Mouse (Mus musculus) neural tube, embryonic 11.5 days (tissue): ENCODE data around the gene Dop1a. TPM values are rescaled to one million over a fixed set of nuclear protein-coding genes. Genes with fewer than 3 reads are reported as not detected.

Experiments used
- ATAC-seq: fragments of 200-750 bp; cut with Nextera tagmentation; 2 replicates; pipeline ENCODE4 v1.8.0; 2017; ENCODE audit warnings: moderate number of reproducible peaks, mild to moderate bottlenecking, moderate TSS enrichment, moderate library complexity; ENCODE audit not compliant: insufficient read depth, low FRiP score, low TSS enrichment
- DNase-seq: peaks from one replicate; pipeline ENCODE4 v3.0.0-alpha.2; 2015; ENCODE audit warnings: low spot score
- H3K27ac ChIP-seq: fragments of 300-500 bp; sonication (generic); 2 replicates; pipeline ENCODE4 v1.5.1; 2014; ENCODE audit warnings: low read depth, mild to moderate bottlenecking, low read length
- H3K27me3 ChIP-seq: fragments of 300-500 bp; sonication (generic); 2 replicates; pipeline ENCODE4 v1.6.1; 2014; ENCODE audit warnings: mild to moderate bottlenecking, low read length, mixed read lengths; ENCODE audit not compliant: control insufficient read depth, insufficient read depth
- H3K36me3 ChIP-seq: fragments of 300-500 bp; sonication (generic); 2 replicates; pipeline ENCODE4 v1.6.1; 2014; ENCODE audit warnings: mild to moderate bottlenecking, low read length, moderate library complexity, mixed read lengths; ENCODE audit not compliant: control insufficient read depth, insufficient read depth
- H3K4me1 ChIP-seq: fragments of 300-500 bp; sonication (generic); 2 replicates; pipeline ENCODE4 v1.6.1; 2014; ENCODE audit warnings: low read length, mixed read lengths; ENCODE audit not compliant: control insufficient read depth, insufficient read depth
- H3K4me2 ChIP-seq: fragments of 300-500 bp; sonication (generic); 2 replicates; pipeline ENCODE4 v1.6.1; 2014; ENCODE audit warnings: low read depth, mild to moderate bottlenecking, moderate library complexity
- H3K4me3 ChIP-seq: fragments of 300-500 bp; sonication (generic); 2 replicates; pipeline ENCODE4 v1.5.1; 2014; ENCODE audit warnings: low read depth, low read length
- H3K9ac ChIP-seq: fragments of 300-500 bp; sonication (generic); 2 replicates; pipeline ENCODE4 v1.6.1; 2014; ENCODE audit warnings: mild to moderate bottlenecking, low read length
- H3K9me3 ChIP-seq: fragments of 300-500 bp; sonication (generic); 2 replicates; pipeline ENCODE4 v1.6.1; 2016; ENCODE audit warnings: low read length; ENCODE audit not compliant: control insufficient read depth
- WGBS: fragments of 180-500 bp; shearing (Covaris S2); extraction: QIAGEN DNeasy Blood & Tissue Kit; methylation state at CpG from one replicate; pipeline ENCODE4 v1.1.7; 2014; 5-methylcytosine and 5-hydroxymethylcytosine counted together
- polyA plus RNA-seq: library from polyadenylated mRNA; unstranded; fragments of >200 nt; fragmentation: Nextera tagmentation; extraction: Ambion mirVana; gene quantifications from 2 replicates; pipeline ENCODE4 v1.2.1, GENCODE M21; 2014

Dop1a gene
- polyA plus RNA-seq, 1 experiment from 2014 or later: 16.5 TPM

DNA sequence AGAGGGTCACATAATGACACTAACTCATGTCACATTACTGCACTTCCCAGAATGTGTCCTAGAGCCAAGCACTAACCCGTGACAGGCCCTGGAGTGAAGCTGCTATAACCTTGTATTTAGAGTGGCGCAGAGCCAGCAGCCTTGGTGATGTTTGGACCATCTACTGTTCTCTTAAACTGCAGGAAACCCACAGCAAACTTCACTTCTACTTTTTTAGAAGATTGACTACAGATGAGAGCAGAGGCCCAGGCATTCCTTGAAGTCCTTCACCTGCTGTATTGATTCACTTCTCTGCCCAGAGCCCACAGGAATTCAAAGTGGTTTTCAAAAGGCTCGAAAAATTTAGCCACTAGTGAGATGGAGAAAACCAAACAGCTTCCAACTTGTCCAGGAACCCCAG lies 93.6 kb downstream of the Dop1a start:
- H3K36me3 ChIP-seq: peaks cover 8% of the 10 kb centered on the region
- H3K4me2 ChIP-seq: no peak overlapping the region
- no peak for ATAC-seq
- DNase-seq: no peak
- H3K9me3 ChIP-seq: no peaks in the 10 kb centered on the region
- H3K4me3 ChIP-seq: no peak overlapping the region
- no peaks in the 10 kb centered on the region for H3K27me3 ChIP-seq
- H3K27ac ChIP-seq: no peak overlapping the region
- H3K4me1 ChIP-seq: no peaks in the 10 kb centered on the region
- WGBS: 88% methylated on average over 3 of the region's 3 CpGs
- H3K9ac ChIP-seq: no peak overlapping the region

DNA sequence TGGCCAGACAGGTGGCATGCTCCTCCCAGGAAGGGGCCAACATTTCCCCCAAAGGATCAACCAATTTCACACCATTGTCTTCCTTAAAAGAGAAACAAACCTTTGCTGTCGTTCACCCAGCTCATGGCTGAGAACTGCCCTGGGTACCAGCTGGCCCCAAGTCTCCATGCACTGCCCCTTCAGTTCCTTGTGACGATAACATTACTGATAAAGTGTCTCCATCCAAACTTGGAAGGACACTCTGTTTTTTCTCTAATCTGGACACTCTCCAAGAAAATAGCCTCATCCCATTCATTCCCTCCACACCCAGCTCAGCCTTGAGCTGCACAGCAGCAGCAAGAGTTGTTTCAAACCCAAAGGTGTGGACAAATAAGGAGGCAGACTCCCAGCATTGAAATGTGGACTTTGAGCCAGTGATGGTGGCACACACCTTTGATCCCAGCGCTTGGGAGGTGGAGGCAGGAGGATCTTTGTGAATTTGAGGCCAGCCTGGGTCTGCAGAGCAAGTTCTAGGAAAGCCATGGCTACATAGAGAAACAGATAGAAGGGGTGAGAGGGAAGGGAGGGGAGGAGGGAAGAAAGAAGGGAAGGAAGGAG lies 102.5 kb downstream of the Dop1a start:
- no peak overlapping the region for H3K27ac ChIP-seq
- no peaks in the 10 kb centered on the region for H3K27me3 ChIP-seq
- H3K4me3 ChIP-seq: no peak overlapping the region
- no peaks in the 10 kb centered on the region for H3K9me3 ChIP-seq
- H3K4me1 ChIP-seq: peaks cover 2% of the 10 kb centered on the region; the same call in 1 of the 2 replicates
- 79% methylated on average over 3 of the region's 3 CpGs for WGBS
- H3K9ac ChIP-seq: no peak overlapping the region
- no peak overlapping the region for H3K4me2 ChIP-seq
- H3K36me3 ChIP-seq: peaks cover 6% of the 10 kb centered on the region
- ATAC-seq (no peak), DNase-seq (no peak)

DNA sequence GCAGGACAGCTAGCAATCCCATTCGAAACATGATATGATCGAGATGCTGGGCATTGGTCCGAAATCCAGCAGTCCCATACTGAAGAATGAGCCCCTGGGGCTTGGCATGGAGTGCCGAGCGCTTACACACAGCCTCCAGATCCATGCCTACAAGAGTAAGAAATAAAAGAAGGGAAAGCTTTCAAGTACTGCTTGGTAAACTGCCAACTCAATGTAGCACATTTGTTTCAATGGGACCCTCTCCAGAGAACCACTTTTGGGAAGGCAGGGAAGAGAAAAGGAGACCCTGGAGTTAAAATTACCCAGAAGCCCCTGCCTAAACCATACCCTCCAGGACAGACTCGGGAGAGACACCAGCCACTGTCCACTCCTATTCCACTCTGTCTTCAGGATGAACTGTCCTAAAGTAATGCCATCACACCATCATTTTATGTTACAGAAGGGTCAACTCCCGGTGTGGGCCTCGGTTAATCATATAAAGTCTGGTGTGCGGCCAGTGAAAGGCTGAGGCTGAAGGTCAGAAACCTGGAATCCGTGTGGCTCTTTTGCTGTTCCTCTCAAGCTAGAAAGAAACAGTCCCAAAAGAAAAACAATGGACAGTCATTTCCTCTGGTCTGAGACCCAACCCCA lies 103.4 kb downstream of the Dop1a start:
- Histone ChIP-seq H3K4me1 (peaks cover 2% of the 10 kb centered on the region; the same call in 1 of the 2 replicates), H3K27me3 (no peaks in the 10 kb centered on the region), H3K4me2 (peak overlapping the region; percentile 96; the same call in 1 of the 2 replicates), H3K4me3 (peak overlapping the region; percentile 66; the same call in 1 of the 2 replicates), H3K27ac (no peak overlapping the region), H3K9me3 (no peaks in the 10 kb centered on the region), H3K36me3 (no peaks in the 10 kb centered on the region), H3K9ac (no peak overlapping the region)
- WGBS: 84% methylated on average over 10 of the region's 10 CpGs
- ATAC-seq (no peak), DNase-seq (no peak)

DNA sequence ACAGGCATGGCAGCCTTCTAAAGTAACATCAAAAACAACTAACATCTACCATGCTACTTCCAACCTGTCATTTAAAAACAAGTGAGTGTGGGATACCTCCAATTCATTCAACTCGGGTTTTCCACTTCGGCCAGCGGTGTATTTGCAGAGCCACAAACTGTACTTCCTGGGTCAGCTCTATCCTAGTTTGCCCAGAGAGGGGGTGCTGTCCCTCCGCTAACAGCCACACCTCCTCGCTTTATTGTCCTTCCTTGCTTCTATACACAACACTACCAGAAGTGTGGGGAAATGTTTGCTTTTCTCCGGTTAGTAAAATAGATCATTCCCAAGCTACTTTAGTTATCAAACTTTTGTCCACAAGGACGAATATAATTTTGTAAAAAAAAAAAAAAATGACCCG lies 104.0 kb downstream of the Dop1a start:
- no peak overlapping the region for H3K9ac ChIP-seq
- no peak for DNase-seq

GRCm38 (mm10) chr9:86571540-86572135 lies 104.7 kb downstream of the Dop1a start, which contains the start of the genes Pgm3 and Rwdd2a:
TSS of gene Pgm3 (minus strand) at chr9:86571842.
TSS of gene Rwdd2a (plus strand) at chr9:86571991.
- H3K4me1 ChIP-seq: peaks cover 2% of the 10 kb centered on the region; the same call in 1 of the 2 replicates
- WGBS: under 1% methylated on average over 54 of the region's 59 CpGs
- H3K9me3 ChIP-seq: no peaks in the 10 kb centered on the region
- peak; percentile 96 for DNase-seq
- ATAC-seq: peak; percentile 99
- H3K4me3 ChIP-seq: peak within 1 kb of the TSS; percentile 66
- H3K36me3 ChIP-seq: no peaks in the 10 kb centered on the region
- H3K27me3 ChIP-seq: no peaks in the 10 kb centered on the region
- peak within 1 kb of the TSS; percentile 96 for H3K4me2 ChIP-seq
- peak within 1 kb of the TSS; percentile 65 for H3K9ac ChIP-seq
- no peak within 1 kb of the TSS for H3K27ac ChIP-seq

More for the DNA sequence above, 104.0 kb downstream of the Dop1a start:
- Histone ChIP-seq H3K27me3 (no peaks in the 10 kb centered on the region), H3K36me3 (no peaks in the 10 kb centered on the region), H3K9me3 (no peaks in the 10 kb centered on the region), H3K4me1 (peaks cover 2% of the 10 kb centered on the region; the same call in 1 of the 2 replicates), H3K27ac (no peak overlapping the region), H3K4me3 (peak overlapping the region; percentile 66), H3K4me2 (peak overlapping the region; percentile 96)
- no peak for ATAC-seq
- 15% methylated on average over 8 of the region's 8 CpGs for WGBS

DNA sequence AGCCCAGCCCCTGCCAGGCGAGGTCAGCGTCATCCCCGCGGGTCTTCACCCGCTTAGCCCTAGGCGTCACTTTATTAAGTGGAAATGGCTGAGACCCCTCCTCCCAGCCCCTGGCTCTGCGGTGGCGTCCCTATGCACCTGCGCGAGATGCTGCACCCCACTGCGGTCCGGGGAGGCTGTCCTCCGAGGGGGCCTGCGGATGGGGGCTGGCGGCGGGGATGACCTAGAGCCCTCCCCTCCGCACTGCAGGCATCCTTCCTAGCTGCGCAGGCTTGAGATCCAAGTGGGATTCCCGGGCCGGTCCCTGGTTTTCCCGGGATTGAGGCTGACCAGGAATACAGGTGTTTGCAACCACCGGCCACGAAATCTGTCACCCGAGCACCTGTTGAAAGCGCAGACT lies 105.2 kb downstream of the Dop1a start:
- WGBS: 0% methylated on average over 25 of the region's 25 CpGs
- ATAC-seq: no peak; the same call in 1 of the 2 replicates
- Histone ChIP-seq H3K9ac (peak overlapping the region; percentile 54), H3K4me1 (peaks cover 2% of the 10 kb centered on the region; the same call in 1 of the 2 replicates), H3K4me2 (peak overlapping the region; percentile 96), H3K27me3 (no peaks in the 10 kb centered on the region), H3K27ac (no peak overlapping the region), H3K36me3 (no peaks in the 10 kb centered on the region), H3K4me3 (peak overlapping the region; percentile 66), H3K9me3 (no peaks in the 10 kb centered on the region)
- DNase-seq: no peak

- DNase-seq (peak; percentile 83), ATAC-seq (peak; percentile 24; the same call in 1 of the 2 replicates)
- Histone ChIP-seq H3K4me2 (peak overlapping the region; percentile 96), H3K27ac (no peak overlapping the region), H3K4me3 (peak overlapping the region; percentile 66), H3K4me1 (peaks cover 2% of the 10 kb centered on the region; the same call in 1 of the 2 replicates), H3K9ac (no peak overlapping the region), H3K27me3 (no peaks in the 10 kb centered on the region), H3K9me3 (no peaks in the 10 kb centered on the region), H3K36me3 (no peaks in the 10 kb centered on the region)
- WGBS: 10% methylated on average over 13 of the region's 13 CpGs
Observed at GRCm38 (mm10) chr9:86572636-86573291, 105.8 kb downstream of the Dop1a start.

GRCm38 (mm10) chr9:86573616-86574303 lies 106.8 kb downstream of the Dop1a start:
- Histone ChIP-seq H3K36me3 (no peaks in the 10 kb centered on the region), H3K4me3 (no peak overlapping the region), H3K4me1 (peaks cover 2% of the 10 kb centered on the region; the same call in 1 of the 2 replicates), H3K27me3 (no peaks in the 10 kb centered on the region), H3K4me2 (no peak overlapping the region), H3K9me3 (no peaks in the 10 kb centered on the region), H3K9ac (no peak overlapping the region), H3K27ac (no peak overlapping the region)
- WGBS: 86% methylated on average over 20 of the region's 20 CpGs
- ATAC-seq: no peak
- DNase-seq: no peak
